Mouse (Mus musculus) urinary bladder, postnatal 10 days (tissue): ENCODE data around the gene Hist2h2bb.
"Not testable (repeated sequence)": the region's sequence is repeated elsewhere in the genome, so short reads cannot be mapped to it uniquely, and the experiment has no call there.

Source experiments
- DNase-seq: peaks from one replicate; pipeline ENCODE4 v3.0.0; 2022; ENCODE audit warnings: low spot score

Hist2h2bb gene

GRCm38 (mm10) chr3:96239949-96240798 is 29.4 kb upstream of the Hist2h2bb start, which contains the start of gene Hist2h2aa2:
TSS of gene Hist2h2aa2 (minus strand) at chr3:96240276.
- peak; percentile 84 for DNase-seq

DNA sequence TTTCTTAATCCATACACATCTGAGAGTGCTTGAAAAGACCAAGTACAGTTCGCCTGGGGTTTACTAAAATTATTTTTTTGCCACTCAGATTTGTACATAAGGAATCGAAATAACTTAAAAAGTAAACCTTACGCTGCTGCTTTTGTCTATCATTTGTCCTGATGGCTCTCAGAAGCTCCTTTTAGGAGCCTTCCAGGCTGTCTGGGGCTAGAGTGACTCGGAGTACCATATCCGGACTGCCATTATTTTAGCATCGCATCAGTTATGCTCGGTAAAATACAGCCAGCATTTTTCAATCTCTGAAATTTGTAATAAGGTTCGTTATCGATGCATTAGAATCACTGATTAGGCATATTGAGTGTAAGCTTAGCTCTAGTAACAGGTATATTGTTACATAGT is 28.8 kb upstream of the Hist2h2bb start:
- no peak for DNase-seq

DNA sequence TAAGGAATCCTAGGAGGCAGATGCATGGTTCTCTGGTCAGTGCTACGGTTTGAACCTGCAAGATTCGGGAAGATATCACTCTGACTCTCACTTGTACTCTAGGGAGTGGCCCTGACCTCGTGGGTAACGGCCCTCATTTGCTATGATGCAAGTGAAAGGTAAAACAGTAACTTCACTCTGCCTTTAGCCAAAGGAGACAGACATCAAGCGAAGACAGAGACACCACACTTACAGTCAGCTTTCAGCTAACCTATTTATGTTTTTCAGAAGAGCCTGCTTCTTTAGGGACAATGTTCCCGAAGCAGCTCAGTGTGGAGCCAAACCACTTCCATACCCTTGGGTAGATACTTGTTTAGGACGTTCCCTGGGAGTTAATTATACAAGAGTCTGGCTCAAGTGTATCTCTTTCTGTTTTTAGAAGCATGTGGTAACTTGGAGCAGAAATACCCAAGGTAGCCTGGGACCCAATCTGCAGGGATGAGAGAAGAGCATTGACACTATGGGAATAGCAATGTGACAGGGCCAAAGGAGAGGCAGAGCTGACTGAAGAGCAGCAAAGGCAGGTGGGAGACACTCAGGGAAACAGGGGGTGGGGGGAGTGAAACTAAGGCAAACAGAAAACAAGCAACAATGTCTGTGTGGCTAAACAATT is 25.5 kb upstream of the Hist2h2bb start:
- no peak for DNase-seq

DNA sequence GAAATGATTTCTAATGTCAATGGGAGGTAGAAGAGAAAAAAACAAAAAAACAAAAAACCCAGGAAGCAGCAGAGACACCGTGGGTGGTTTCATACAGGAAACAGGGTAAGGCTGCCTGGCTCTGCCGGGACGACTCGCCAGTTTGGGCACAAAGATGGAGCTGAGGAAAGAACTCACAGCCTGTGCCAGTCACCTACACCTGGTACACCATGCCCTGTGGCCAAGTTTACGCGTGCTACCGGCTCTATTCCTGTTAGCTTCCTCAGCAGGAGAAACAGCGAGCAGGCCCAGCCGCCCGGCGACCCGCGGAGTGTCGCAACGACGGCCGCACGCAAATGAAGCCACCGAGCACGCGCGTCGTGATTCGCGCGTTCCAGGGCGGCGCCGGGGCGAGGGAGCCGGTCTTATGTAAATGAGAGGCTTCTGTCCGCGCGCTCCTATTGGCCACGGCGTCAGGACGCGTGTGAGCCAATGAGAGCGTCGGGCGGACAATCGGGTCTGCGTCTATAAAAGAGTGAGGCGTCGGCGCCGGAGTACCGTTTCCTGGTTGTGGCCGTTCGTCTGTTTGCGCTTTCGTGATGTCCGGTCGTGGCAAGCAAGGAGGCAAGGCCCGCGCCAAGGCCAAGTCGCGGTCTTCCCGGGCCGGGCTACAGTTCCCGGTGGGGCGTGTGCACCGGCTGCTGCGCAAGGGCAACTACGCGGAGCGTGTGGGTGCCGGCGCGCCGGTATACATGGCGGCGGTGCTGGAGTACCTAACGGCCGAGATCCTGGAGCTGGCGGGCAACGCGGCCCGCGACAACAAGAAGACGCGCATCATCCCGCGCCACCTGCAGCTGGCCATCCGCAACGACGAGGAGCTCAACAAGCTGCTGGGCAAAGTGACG is 24.3 kb upstream of the Hist2h2bb start, which contains the start of gene Hist2h2aa1:
Gene Hist2h2aa1, plus strand, starts transcription at position 495 of the 884 bp plus-strand sequence.
- DNase-seq = peak; percentile 23

DNA sequence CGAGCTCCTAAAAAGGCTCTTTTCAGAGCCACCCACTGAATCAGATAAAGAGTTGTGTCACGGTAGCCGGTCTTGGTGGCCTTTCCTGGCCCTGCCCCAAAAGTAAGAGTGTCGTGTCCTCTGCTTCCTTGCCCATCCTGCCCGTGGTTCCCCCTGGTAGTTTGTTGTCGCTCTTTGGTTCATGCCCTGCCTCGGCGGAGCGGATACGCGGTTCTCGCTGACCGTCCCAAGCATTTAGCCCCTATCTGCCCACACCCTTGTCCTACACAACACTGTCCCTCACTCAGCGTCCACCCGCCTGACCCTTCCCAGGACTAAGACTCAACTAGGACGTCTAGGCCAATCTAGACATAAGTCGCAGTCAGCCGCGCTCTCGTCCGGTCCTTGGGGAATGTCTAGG is 23.5 kb upstream of the Hist2h2bb start:
- not testable (repeated sequence) for DNase-seq

GRCm38 (mm10) chr3:96246427-96246856 is 23.1 kb upstream of the Hist2h2bb start, which contains the start of gene Hist2h3c1:
TSS of gene Hist2h3c1 (plus strand) at chr3:96246685.
- DNase-seq = not testable (repeated sequence)

DNA sequence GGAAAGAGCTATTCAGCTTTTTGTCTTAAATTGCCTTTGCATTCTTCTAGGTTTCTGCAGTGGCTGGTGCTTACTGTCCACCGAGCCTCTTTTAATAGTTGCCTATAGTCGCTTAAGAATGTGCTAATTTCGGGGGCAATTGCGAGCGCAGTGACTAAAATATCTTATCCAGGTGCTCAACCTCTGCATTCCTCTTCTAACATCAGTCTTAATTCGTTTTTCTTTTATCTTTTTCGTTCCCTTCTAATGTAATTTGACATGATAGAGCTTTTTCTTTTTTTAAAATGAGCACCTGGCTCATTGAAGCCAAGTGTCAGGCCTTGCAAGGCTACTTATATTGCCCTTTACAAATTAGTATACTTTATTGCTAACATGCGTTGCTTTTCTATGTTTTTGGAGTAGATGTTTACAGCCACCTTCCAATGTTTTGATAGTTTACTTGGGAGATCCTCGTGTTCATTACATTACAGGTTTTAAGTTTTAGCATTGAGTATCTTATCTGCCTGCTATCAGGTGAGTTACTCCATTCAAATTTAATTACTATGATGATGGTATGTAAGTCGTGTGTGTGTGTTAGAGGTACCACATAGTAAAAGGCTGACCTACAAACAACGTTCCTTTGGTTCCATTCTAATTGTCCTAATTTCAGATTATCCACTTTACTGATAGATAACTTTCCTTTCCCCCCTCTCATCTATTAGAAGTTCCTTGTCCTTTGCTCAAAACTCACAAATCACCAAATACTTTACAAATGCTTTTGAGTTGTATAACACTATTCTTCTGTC is 22.0 kb upstream of the Hist2h2bb start:
- no peak for DNase-seq

- no peak for DNase-seq
Measured at GRCm38 (mm10) chr3:96248141-96249033, 21.2 kb upstream of the Hist2h2bb start.

- DNase-seq = no peak
Measured at GRCm38 (mm10) chr3:96249034-96249345, 20.6 kb upstream of the Hist2h2bb start.

DNA sequence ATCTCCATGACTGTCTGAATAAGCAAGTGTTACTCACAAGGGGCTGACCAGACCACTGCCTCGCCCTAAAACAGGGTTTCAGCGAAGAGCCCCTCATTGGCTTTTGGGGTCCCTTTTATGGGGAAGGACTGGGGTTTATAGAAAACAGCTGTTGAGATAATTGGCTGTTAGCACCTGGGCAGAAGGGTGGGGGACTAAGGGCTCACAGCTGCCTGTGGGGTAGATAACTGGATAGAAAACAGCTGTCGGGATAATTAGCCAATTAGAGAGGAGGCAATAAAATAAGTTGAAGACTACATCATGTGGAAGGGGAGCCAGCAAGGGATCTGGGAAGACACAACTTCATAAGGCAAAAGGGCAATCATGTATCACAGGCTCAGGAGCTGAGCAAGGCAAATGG is 18.7 kb upstream of the Hist2h2bb start:
- no peak for DNase-seq

GRCm38 (mm10) chr3:96251787-96252186 is 17.8 kb upstream of the Hist2h2bb start:
- no peak for DNase-seq

DNA sequence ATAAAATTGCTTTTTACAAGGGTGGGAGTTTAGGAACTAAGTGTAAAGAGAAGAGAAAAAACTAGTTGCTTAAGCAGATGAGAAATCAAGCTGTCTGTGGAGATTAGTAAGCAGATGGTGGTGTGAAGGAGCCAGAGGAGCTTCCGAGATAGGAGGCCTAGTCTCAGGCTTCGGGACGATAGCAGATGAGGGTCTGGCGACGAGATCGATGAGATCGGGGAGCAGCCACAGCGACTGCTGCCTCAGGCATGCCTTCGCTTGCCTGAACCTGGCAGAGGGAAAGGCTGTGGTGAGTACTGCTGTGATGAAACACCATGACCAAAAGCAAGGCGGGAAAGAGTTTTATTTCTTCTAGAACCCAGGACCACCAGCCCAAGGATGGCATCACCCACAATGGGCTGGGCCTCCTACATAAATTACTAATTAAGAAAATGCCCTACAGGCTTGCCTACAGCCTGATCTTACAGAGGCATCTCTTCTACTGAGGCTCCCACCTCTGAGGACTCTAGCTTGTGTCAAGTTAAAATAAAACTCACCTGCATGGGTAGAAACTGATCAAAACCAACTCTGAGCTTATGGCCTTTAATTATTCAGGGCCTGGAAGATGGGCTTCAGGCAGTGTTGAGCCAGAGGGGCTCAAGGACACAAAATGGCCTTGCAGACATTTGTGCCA is 14.7 kb upstream of the Hist2h2bb start:
- DNase-seq = no peak

DNA sequence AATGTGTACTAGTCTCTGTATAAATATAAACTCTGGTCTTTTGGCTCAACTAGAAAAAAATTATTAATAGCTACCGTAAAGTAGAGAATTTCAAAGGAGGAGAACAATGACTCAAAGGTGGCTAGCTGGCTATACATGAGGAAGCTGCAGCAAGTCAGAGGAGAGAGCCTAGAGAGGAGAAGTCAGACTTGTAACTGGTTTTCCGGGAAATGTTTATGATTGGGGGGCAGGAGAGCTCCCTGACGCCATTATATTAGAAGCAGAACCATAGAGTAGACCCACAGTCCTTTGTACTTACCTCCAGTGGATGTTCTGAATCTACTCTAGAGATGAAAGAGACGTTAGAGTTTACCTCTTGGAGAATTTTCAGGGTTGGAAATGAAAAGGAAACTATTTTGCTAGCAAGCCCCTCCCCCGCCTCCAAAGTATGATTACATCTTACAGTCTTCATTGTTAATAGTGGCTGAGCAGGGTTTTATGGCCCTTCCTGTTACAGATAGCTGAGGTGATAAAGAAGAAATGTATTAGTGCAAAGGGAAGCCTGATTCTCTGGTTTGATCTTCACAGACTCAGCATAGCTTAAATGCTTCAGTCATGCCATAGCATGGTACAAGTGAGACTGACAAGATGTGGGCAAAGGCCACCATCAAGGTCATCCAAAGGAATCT is 13.5 kb upstream of the Hist2h2bb start:
- DNase-seq = no peak

DNA sequence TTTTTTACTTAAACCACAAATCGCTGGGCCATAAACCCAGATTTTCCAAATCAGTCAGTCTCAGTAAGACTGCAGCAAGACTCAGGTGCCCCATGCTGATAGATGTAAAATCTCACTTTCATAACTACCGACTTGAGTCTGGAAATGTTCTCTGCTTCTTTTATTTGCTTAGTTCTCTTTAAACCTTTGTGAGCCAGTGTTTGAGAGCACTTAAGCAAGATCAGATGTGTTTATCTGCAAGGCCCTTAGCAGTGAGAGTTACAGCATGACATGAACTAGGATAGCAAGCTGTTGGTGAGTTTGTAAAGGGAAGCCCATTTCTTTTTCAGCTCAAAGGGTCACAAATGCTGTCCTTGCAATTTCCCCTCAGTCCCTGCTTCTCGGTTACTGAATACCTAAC is 12.4 kb upstream of the Hist2h2bb start:
- DNase-seq = no peak

DNA sequence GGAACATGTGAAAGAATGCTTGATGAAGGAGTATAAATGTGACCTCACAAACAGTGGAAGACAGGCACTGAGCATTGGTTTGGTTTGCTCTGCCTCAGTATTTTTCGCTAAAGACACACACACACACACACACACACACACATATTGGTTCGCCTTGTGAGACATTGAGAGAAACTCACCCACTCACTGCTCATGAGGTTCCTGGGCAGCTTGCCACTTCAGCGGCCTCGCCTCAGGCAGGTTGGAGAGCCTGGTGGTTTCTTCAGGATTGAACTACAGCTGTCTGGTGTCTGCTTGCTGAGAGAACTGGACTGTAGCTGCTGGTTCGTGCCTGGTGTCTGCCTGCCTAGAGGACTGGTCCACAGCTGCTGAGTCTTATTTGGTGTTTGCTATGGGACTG is 9.3 kb upstream of the Hist2h2bb start:
- DNase-seq = no peak

- no peak for DNase-seq
Measured at GRCm38 (mm10) chr3:96261623-96262022, 7.9 kb upstream of the Hist2h2bb start.

GRCm38 (mm10) chr3:96262216-96262875 is 7.2 kb upstream of the Hist2h2bb start:
- DNase-seq = peak; percentile 30

DNA sequence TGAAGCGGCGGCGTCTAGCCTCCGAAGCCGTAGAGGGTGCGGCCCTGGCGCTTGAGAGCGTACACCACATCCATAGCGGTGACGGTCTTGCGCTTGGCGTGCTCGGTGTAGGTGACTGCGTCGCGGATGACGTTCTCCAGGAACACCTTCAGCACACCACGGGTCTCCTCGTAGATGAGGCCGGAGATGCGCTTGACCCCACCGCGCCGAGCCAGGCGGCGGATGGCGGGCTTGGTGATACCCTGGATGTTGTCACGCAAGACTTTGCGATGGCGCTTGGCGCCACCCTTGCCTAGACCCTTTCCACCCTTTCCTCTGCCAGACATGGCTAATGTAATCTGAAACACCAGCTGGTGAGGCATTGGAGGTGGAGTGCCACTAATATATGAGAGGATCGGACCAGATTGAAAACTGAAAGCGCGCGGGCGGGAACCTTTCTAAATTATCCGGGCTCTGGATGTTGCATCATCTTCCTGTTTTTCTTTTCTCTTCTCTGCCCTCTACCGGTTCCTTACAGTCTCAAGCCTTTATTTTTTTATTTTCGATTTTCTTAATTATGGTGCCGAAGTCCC is 6.5 kb upstream of the Hist2h2bb start, which contains the start of gene Hist2h4:
Gene Hist2h4, minus strand, starts transcription at position 333 of the 572 bp plus-strand sequence.
- DNase-seq = peak; percentile 83
